Mouse (Mus musculus): ENCODE measurements around the gene Catip.

DNA sequence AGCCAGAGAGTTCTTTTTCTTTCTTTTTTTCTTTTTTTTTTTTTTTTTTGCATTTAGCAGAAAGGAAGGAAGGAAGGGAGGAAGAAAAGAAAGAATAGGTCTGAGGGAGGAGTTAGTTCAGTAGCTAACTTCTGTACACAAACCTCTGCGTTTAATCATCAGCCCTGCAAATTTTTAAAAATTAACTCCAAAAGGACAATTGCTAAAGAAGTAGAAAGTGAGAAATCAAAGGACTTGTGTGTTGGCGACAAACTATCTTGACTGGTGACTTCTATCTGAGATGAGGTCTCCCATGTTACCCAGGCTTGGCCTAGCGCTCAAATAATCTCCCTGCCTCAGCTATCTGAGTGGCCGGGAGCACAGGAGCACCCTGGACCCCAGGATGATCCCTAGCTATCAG lies 42.3 kb downstream of the Catip start:
- TF ChIP-seq CTCF (IDR thresholded peaks at IDR 0.05; ENCODE audit: control insufficient read depth, insufficient read depth, insufficient replicate concordance, low read depth, low read length) (no peak), POLR2A (IDR thresholded peaks at IDR 0.05; ENCODE audit: control insufficient read depth, low read depth, low read length) (no peak)

Data from testis, adult 2 months (tissue).